Mouse (Mus musculus): Measurements from ENCODE around the gene Gm45208. TPM values are rescaled to one million over a fixed set of nuclear protein-coding genes. Genes with fewer than 3 reads are reported as not detected.
A peak's percentile ranks its signal among the peaks of the same experiment; 100 is the strongest.

Gm45208 gene
- polyA plus RNA-seq, 1 experiment from 2014 or later: 0.44 TPM

GRCm38 (mm10) chrX:7775501-7776205 is 53.6 kb downstream of the Gm45208 start:
- no peak overlapping the region for H3K27ac ChIP-seq (replicated peaks)
- no peaks in the 10 kb centered on the region for H3K9me3 ChIP-seq (replicated peaks)
- H3K4me3 ChIP-seq (replicated peaks): no peak overlapping the region
- no peak for ATAC-seq (ENCODE audit: insufficient number of reproducible peaks, low FRiP score, low TSS enrichment, low read depth)
- H3K4me2 ChIP-seq (replicated peaks): no peak overlapping the region
- 75% methylated on average over 9 of the region's 9 CpGs for WGBS
- no peaks in the 10 kb centered on the region for H3K4me1 ChIP-seq
- no peak overlapping the region for H3K9ac ChIP-seq
- H3K36me3 ChIP-seq: peaks cover 10% of the 10 kb centered on the region
- no peaks in the 10 kb centered on the region for H3K27me3 ChIP-seq

GRCm38 (mm10) chrX:7776329-7777082 is 54.5 kb downstream of the Gm45208 start:
- Histone ChIP-seq H3K9ac (no peak overlapping the region), H3K4me3 (replicated peaks) (no peak overlapping the region), H3K36me3 (0 out of 2 replicates have a peak, but pooled peaks cover 5% of the 10 kb centered on the region), H3K27ac (replicated peaks) (no peak overlapping the region), H3K27me3 (no peaks in the 10 kb centered on the region), H3K4me1 (no peaks in the 10 kb centered on the region), H3K4me2 (replicated peaks) (no peak overlapping the region), H3K9me3 (replicated peaks) (no peaks in the 10 kb centered on the region)
- peak; percentile 51; the same call in 1 of the 2 replicates for ATAC-seq (ENCODE audit: insufficient number of reproducible peaks, low FRiP score, low TSS enrichment, low read depth)
- 48% methylated on average over 8 of the region's 8 CpGs for WGBS

GRCm38 (mm10) chrX:7778450-7779244 is 56.6 kb downstream of the Gm45208 start:
- 78% methylated on average over 7 of the region's 7 CpGs for WGBS
- no peak overlapping the region for H3K27ac ChIP-seq (replicated peaks)
- no peak for ATAC-seq (ENCODE audit: insufficient number of reproducible peaks, low FRiP score, low TSS enrichment, low read depth)

GRCm38 (mm10) chrX:7779294-7779693 is 57.2 kb downstream of the Gm45208 start:
- H3K27ac ChIP-seq (replicated peaks): no peak overlapping the region
- WGBS: 23% methylated on average over 3 of the region's 3 CpGs
- no peaks in the 10 kb centered on the region for H3K4me1 ChIP-seq
- H3K4me3 ChIP-seq (replicated peaks): no peak overlapping the region
- no peak overlapping the region for H3K9ac ChIP-seq
- H3K36me3 ChIP-seq: no peaks in the 10 kb centered on the region
- no peak for ATAC-seq (ENCODE audit: insufficient number of reproducible peaks, low FRiP score, low TSS enrichment, low read depth)
- no peak overlapping the region for H3K4me2 ChIP-seq (replicated peaks)
- H3K9me3 ChIP-seq (replicated peaks): no peaks in the 10 kb centered on the region
- H3K27me3 ChIP-seq: no peaks in the 10 kb centered on the region

More at GRCm38 (mm10) chrX:7778450-7779244, 56.6 kb downstream of the Gm45208 start:
- no peak overlapping the region for H3K9ac ChIP-seq
- no peaks in the 10 kb centered on the region for H3K4me1 ChIP-seq
- H3K9me3 ChIP-seq (replicated peaks): no peaks in the 10 kb centered on the region
- H3K4me3 ChIP-seq (replicated peaks): no peak overlapping the region
- H3K36me3 ChIP-seq: 0 out of 2 replicates have a peak, but pooled peaks cover 1% of the 10 kb centered on the region
- H3K27me3 ChIP-seq: no peaks in the 10 kb centered on the region
- H3K4me2 ChIP-seq (replicated peaks): no peak overlapping the region

Other genes starting within 250 kb of the Gm45208 start
- 0.11 TPM in 2 replicates for gene Foxp3, start 148.6 kb upstream of the Gm45208 start, polyA plus RNA-seq (2015; fragmentation: Nextera tagmentation; extraction: Ambion mirVana)
- 2.3 and 2.6 TPM in 2 replicates for gene Ppp1r3f, start 148.0 kb upstream of the Gm45208 start, polyA plus RNA-seq (2015; fragmentation: Nextera tagmentation; extraction: Ambion mirVana)
- 27.4 and 29.9 TPM in 2 replicates for gene Ccdc22, start 116.7 kb upstream of the Gm45208 start, polyA plus RNA-seq (2015; fragmentation: Nextera tagmentation; extraction: Ambion mirVana)
- 0.03 and 0.11 TPM in 2 replicates for gene Cacna1f, start 115.2 kb upstream of the Gm45208 start, polyA plus RNA-seq (2015; fragmentation: Nextera tagmentation; extraction: Ambion mirVana)
- 4.7 and 5.3 TPM in 2 replicates for gene Syp, start 83.8 kb upstream of the Gm45208 start, polyA plus RNA-seq (2015; fragmentation: Nextera tagmentation; extraction: Ambion mirVana)
- gene Prickle3, start 65.0 kb upstream of the Gm45208 start, polyA plus RNA-seq (2015; fragmentation: Nextera tagmentation; extraction: Ambion mirVana): 15.2 and 16.6 TPM in 2 replicates
- 171 and 180 TPM in 2 replicates for gene Plp2, start 50.9 kb upstream of the Gm45208 start, polyA plus RNA-seq (2015; fragmentation: Nextera tagmentation; extraction: Ambion mirVana)
- 0.46 and 0.48 TPM in 2 replicates for gene Magix, start 41.0 kb upstream of the Gm45208 start, polyA plus RNA-seq (2015; fragmentation: Nextera tagmentation; extraction: Ambion mirVana)
- 37.4 and 37.9 TPM in 2 replicates for gene Gpkow, start 25.1 kb upstream of the Gm45208 start, polyA plus RNA-seq (2015; fragmentation: Nextera tagmentation; extraction: Ambion mirVana)
- gene Wdr45, start 7.9 kb upstream of the Gm45208 start, polyA plus RNA-seq (2015; fragmentation: Nextera tagmentation; extraction: Ambion mirVana): 40.6 and 48.0 TPM in 2 replicates
- gene Praf2, start 6.2 kb downstream of the Gm45208 start, polyA plus RNA-seq (2015; fragmentation: Nextera tagmentation; extraction: Ambion mirVana): 73.5 and 74.7 TPM in 2 replicates
- 17.2 and 22.1 TPM in 2 replicates for gene Ccdc120, start 28.7 kb downstream of the Gm45208 start, polyA plus RNA-seq (2015; fragmentation: Nextera tagmentation; extraction: Ambion mirVana)
- 32.8 and 35.9 TPM in 2 replicates for gene Tfe3, start 40.3 kb downstream of the Gm45208 start, polyA plus RNA-seq (2015; fragmentation: Nextera tagmentation; extraction: Ambion mirVana)
- 46.2 and 46.7 TPM in 2 replicates for gene Gripap1, start 67.5 kb downstream of the Gm45208 start, polyA plus RNA-seq (2015; fragmentation: Nextera tagmentation; extraction: Ambion mirVana)
- gene Kcnd1, start 100.0 kb downstream of the Gm45208 start, polyA plus RNA-seq (2015; fragmentation: Nextera tagmentation; extraction: Ambion mirVana): 1.8 and 1.9 TPM in 2 replicates
- gene Otud5, start 119.1 kb downstream of the Gm45208 start, polyA plus RNA-seq (2015; fragmentation: Nextera tagmentation; extraction: Ambion mirVana): 51.3 and 53.9 TPM in 2 replicates
- 9.8 and 14.2 TPM in 2 replicates for gene Pim2, start 156.0 kb downstream of the Gm45208 start, polyA plus RNA-seq (2015; fragmentation: Nextera tagmentation; extraction: Ambion mirVana)
- 55.0 and 55.5 TPM in 2 replicates for gene Slc35a2, start 161.8 kb downstream of the Gm45208 start, polyA plus RNA-seq (2015; fragmentation: Nextera tagmentation; extraction: Ambion mirVana)
- gene Pqbp1, start 177.0 kb downstream of the Gm45208 start, polyA plus RNA-seq (2015; fragmentation: Nextera tagmentation; extraction: Ambion mirVana): 125 and 126 TPM in 2 replicates
- gene Timm17b, start 177.1 kb downstream of the Gm45208 start, polyA plus RNA-seq (2015; fragmentation: Nextera tagmentation; extraction: Ambion mirVana): 158 and 169 TPM in 2 replicates
- not detected in 2 replicates for gene Gm10491, start 185.6 kb downstream of the Gm45208 start, polyA plus RNA-seq (2015; fragmentation: Nextera tagmentation; extraction: Ambion mirVana)
- gene Gm10490, start 187.3 kb downstream of the Gm45208 start, polyA plus RNA-seq (2015; fragmentation: Nextera tagmentation; extraction: Ambion mirVana): not detected in 2 replicates
- gene Pcsk1n, start 197.6 kb downstream of the Gm45208 start, polyA plus RNA-seq (2015; fragmentation: Nextera tagmentation; extraction: Ambion mirVana): 1.7 and 2.7 TPM in 2 replicates
- gene Eras, start 206.4 kb downstream of the Gm45208 start, polyA plus RNA-seq (2015; fragmentation: Nextera tagmentation; extraction: Ambion mirVana): not detected in 2 replicates
- 26.3 and 27.5 TPM in 2 replicates for gene Hdac6, start 225.6 kb downstream of the Gm45208 start, polyA plus RNA-seq (2015; fragmentation: Nextera tagmentation; extraction: Ambion mirVana)

Data from embryonic facial prominence, embryonic 15.5 days (tissue).